Mouse (Mus musculus): ENCODE measurements around the gene Cyp4a12b. TPM values are rescaled to one million over a fixed set of nuclear protein-coding genes. Genes with fewer than 3 reads are reported as not detected.
"Not testable (repeated sequence)": the region's sequence is repeated elsewhere in the genome, so short reads cannot be mapped to it uniquely, and the experiment has no call there.

Gene Cyp4a12b
- polyA plus RNA-seq (2015; fragmentation: Nextera tagmentation; extraction: Ambion mirVana), result not detected in 2 replicates

- H3K9ac ChIP-seq; H3K27ac ChIP-seq; H3K36me3 ChIP-seq; H3K4me3 ChIP-seq; H3K9me3 ChIP-seq; ATAC-seq (ENCODE audit: low FRiP score); H3K27me3 ChIP-seq; H3K4me1 ChIP-seq (replicated peaks); H3K4me2 ChIP-seq: not testable (repeated sequence)
Observed at GRCm38 (mm10) chr4:115411324-115411723, at the start of gene Cyp4a12b. Cyp4a12b (plus strand) TSS chr4:115411624.

GRCm38 (mm10) chr4:115365624-115366023 is 45.8 kb upstream of the Cyp4a12b start:
- H3K4me2 ChIP-seq; H3K36me3 ChIP-seq; H3K9ac ChIP-seq; H3K4me1 ChIP-seq (replicated peaks); H3K4me3 ChIP-seq; ATAC-seq (ENCODE audit: low FRiP score); H3K27ac ChIP-seq; H3K27me3 ChIP-seq; H3K9me3 ChIP-seq: not testable (repeated sequence)
- WGBS, result 94% methylated on average over 3 of the region's 3 CpGs

GRCm38 (mm10) chr4:115368067-115368466 is 43.4 kb upstream of the Cyp4a12b start:
- H3K4me3 ChIP-seq; H3K27me3 ChIP-seq; H3K36me3 ChIP-seq; H3K27ac ChIP-seq; H3K9ac ChIP-seq; H3K9me3 ChIP-seq; H3K4me1 ChIP-seq (replicated peaks); ATAC-seq (ENCODE audit: low FRiP score); H3K4me2 ChIP-seq: not testable (repeated sequence)

- WGBS, result 90% methylated on average over 2 of the region's 2 CpGs
- not testable (repeated sequence) for H3K27me3 ChIP-seq; H3K9ac ChIP-seq; H3K27ac ChIP-seq; H3K36me3 ChIP-seq; H3K4me3 ChIP-seq; H3K4me2 ChIP-seq; H3K9me3 ChIP-seq; ATAC-seq (ENCODE audit: low FRiP score); H3K4me1 ChIP-seq (replicated peaks)
Observed at GRCm38 (mm10) chr4:115396256-115396655, 15.2 kb upstream of the Cyp4a12b start.

- H3K27ac ChIP-seq; H3K4me2 ChIP-seq; H3K36me3 ChIP-seq; H3K27me3 ChIP-seq; H3K4me1 ChIP-seq (replicated peaks); ATAC-seq (ENCODE audit: low FRiP score); H3K9ac ChIP-seq; H3K9me3 ChIP-seq; H3K4me3 ChIP-seq: not testable (repeated sequence)
Observed at GRCm38 (mm10) chr4:115396950-115397349, 14.5 kb upstream of the Cyp4a12b start.

GRCm38 (mm10) chr4:115450577-115451137 is 39.2 kb downstream of the Cyp4a12b start:
- Histone ChIP-seq H3K4me2 (no peak overlapping the region), H3K9me3 (no peaks in the 10 kb centered on the region), H3K4me1 (replicated peaks) (no peaks in the 10 kb centered on the region), H3K27me3 (no peaks in the 10 kb centered on the region), H3K27ac (no peak overlapping the region), H3K36me3 (no peaks in the 10 kb centered on the region), H3K9ac (no peak overlapping the region), H3K4me3 (no peak overlapping the region)
- no peak for ATAC-seq (ENCODE audit: low FRiP score)
- WGBS, result 79% methylated on average over 3 of the region's 3 CpGs

GRCm38 (mm10) chr4:115452304-115452703 is 40.9 kb downstream of the Cyp4a12b start, which contains the start of gene Cyp4a30b:
Cyp4a30b (plus strand) TSS chr4:115452604.
- Histone ChIP-seq H3K36me3 (no peaks in the 10 kb centered on the region), H3K4me3 (no peak within 1 kb of the TSS), H3K4me1 (replicated peaks) (no peaks in the 10 kb centered on the region), H3K9me3 (no peaks in the 10 kb centered on the region), H3K27ac (no peak within 1 kb of the TSS), H3K9ac (no peak within 1 kb of the TSS), H3K27me3 (no peaks in the 10 kb centered on the region), H3K4me2 (no peak within 1 kb of the TSS)
- 73% methylated on average over 3 of the region's 3 CpGs for WGBS
- ATAC-seq (ENCODE audit: low FRiP score), result no peak

GRCm38 (mm10) chr4:115473585-115473984 is 62.2 kb downstream of the Cyp4a12b start:
- not testable (repeated sequence) for H3K36me3 ChIP-seq; H3K4me1 ChIP-seq (replicated peaks); H3K4me2 ChIP-seq; ATAC-seq (ENCODE audit: low FRiP score); H3K27me3 ChIP-seq; H3K27ac ChIP-seq; H3K9ac ChIP-seq; H3K9me3 ChIP-seq; H3K4me3 ChIP-seq
- 89% methylated on average over 3 of the region's 3 CpGs for WGBS

GRCm38 (mm10) chr4:115476051-115476450 is 64.6 kb downstream of the Cyp4a12b start:
- not testable (repeated sequence) for ATAC-seq (ENCODE audit: low FRiP score); H3K4me3 ChIP-seq; H3K9me3 ChIP-seq; H3K27ac ChIP-seq; H3K4me1 ChIP-seq (replicated peaks); H3K36me3 ChIP-seq; H3K4me2 ChIP-seq; H3K27me3 ChIP-seq; H3K9ac ChIP-seq

- H3K27ac ChIP-seq, result no peak overlapping the region
- H3K4me2 ChIP-seq, result no peak overlapping the region
- H3K4me1 ChIP-seq (replicated peaks), result no peaks in the 10 kb centered on the region
- no peak overlapping the region for H3K4me3 ChIP-seq
- WGBS, result 76% methylated on average over 6 of the region's 6 CpGs
- no peaks in the 10 kb centered on the region for H3K9me3 ChIP-seq
- no peaks in the 10 kb centered on the region for H3K36me3 ChIP-seq
- ATAC-seq (ENCODE audit: low FRiP score), result no peak
- H3K27me3 ChIP-seq, result no peaks in the 10 kb centered on the region
- no peak overlapping the region for H3K9ac ChIP-seq
Observed at GRCm38 (mm10) chr4:115481006-115481652, 69.7 kb downstream of the Cyp4a12b start.

Other genes with a start within 250 kb of the Cyp4a12b start
- not detected in 2 replicates for gene Cyp4a29, start 169.5 kb upstream of the Cyp4a12b start, polyA plus RNA-seq (2015; fragmentation: Nextera tagmentation; extraction: Ambion mirVana)
- gene Cyp4a12a, start 112.6 kb upstream of the Cyp4a12b start, polyA plus RNA-seq (2015; fragmentation: Nextera tagmentation; extraction: Ambion mirVana), result not detected in 2 replicates
- gene Cyp4a30b, start 41.0 kb downstream of the Cyp4a12b start, polyA plus RNA-seq (2015; fragmentation: Nextera tagmentation; extraction: Ambion mirVana), result not detected in 2 replicates
- not detected in 2 replicates for gene Cyp4a14, start 84.5 kb downstream of the Cyp4a12b start, polyA plus RNA-seq (2015; fragmentation: Nextera tagmentation; extraction: Ambion mirVana)
- gene Cyp4a10, start 106.6 kb downstream of the Cyp4a12b start, polyA plus RNA-seq (2015; fragmentation: Nextera tagmentation; extraction: Ambion mirVana), result not detected in 2 replicates
- gene Cyp4a31, start 152.0 kb downstream of the Cyp4a12b start, polyA plus RNA-seq (2015; fragmentation: Nextera tagmentation; extraction: Ambion mirVana), result not detected in 2 replicates
- gene Cyp4a32, start 189.3 kb downstream of the Cyp4a12b start, polyA plus RNA-seq (2015; fragmentation: Nextera tagmentation; extraction: Ambion mirVana), result not detected in 2 replicates
- 0.38 and 0.42 TPM in 2 replicates for gene Cyp4b1, start 236.1 kb downstream of the Cyp4a12b start, polyA plus RNA-seq (2015; fragmentation: Nextera tagmentation; extraction: Ambion mirVana)

All from hindbrain, embryonic 13.5 days (tissue).